Mouse (Mus musculus) midbrain, embryonic 12.5 days (tissue): Measurements from ENCODE around the gene S100b. TPM values are rescaled to one million over a fixed set of nuclear protein-coding genes. Genes with fewer than 3 reads are reported as not detected.

ENCODE experiments used
- ATAC-seq: fragments of 200-750 bp; cut with Nextera tagmentation; 2 replicates; pipeline ENCODE4 v1.8.0; 2017; ENCODE audit warnings: low read depth, moderate TSS enrichment, moderate library complexity; ENCODE audit not compliant: low FRiP score
- H3K27ac ChIP-seq: fragments of 300-500 bp; sonication (generic); replicated peaks from 2 replicates; pipeline ENCODE4 v1.5.1; 2016; ENCODE audit warnings: mild to moderate bottlenecking
- H3K27me3 ChIP-seq: fragments of 300-500 bp; sonication (generic); 2 replicates; pipeline ENCODE4 v1.6.1; 2016; ENCODE audit warnings: mild to moderate bottlenecking
- H3K36me3 ChIP-seq: fragments of 300-500 bp; sonication (generic); 2 replicates; pipeline ENCODE4 v1.6.1; 2016
- H3K4me1 ChIP-seq: fragments of 300-500 bp; sonication (generic); 2 replicates; pipeline ENCODE4 v1.6.1; 2016
- H3K4me2 ChIP-seq: fragments of 300-500 bp; sonication (generic); replicated peaks from 2 replicates; pipeline ENCODE4 v1.6.1; 2016; ENCODE audit warnings: mild to moderate bottlenecking, moderate library complexity
- H3K4me3 ChIP-seq: fragments of 300-500 bp; sonication (generic); 2 replicates; pipeline ENCODE4 v1.5.1; 2016; ENCODE audit warnings: mild to moderate bottlenecking
- H3K9ac ChIP-seq: fragments of 300-500 bp; sonication (generic); replicated peaks from 2 replicates; pipeline ENCODE4 v1.6.1; 2016; ENCODE audit warnings: mild to moderate bottlenecking, moderate library complexity
- H3K9me3 ChIP-seq: fragments of 300-500 bp; sonication (generic); 2 replicates; pipeline ENCODE4 v1.6.1; 2016; ENCODE audit warnings: mild to moderate bottlenecking
- WGBS: fragments of 180-500 bp; shearing (Covaris S2); methylation state at CpG from one replicate; pipeline ENCODE4 v1.1.7; 2016; 5-methylcytosine and 5-hydroxymethylcytosine counted together
- polyA plus RNA-seq: library from polyadenylated mRNA; unstranded; fragments of >200 nt; fragmentation: Nextera tagmentation; extraction: Ambion mirVana; gene quantifications from 2 replicates; pipeline ENCODE4 v1.2.1, GENCODE M21; 2016

The S100b gene
- 0.35 and 0.98 TPM in 2 replicates for polyA plus RNA-seq

GRCm38 (mm10) chr10:76253536-76253935 lies at the start of gene S100b:
Gene S100b, plus strand, starts transcription at chr10:76253853.
- H3K4me3 ChIP-seq, result no peak within 1 kb of the TSS
- no peak within 1 kb of the TSS for H3K4me2 ChIP-seq
- no peak for ATAC-seq
- no peaks in the 10 kb centered on the region for H3K9me3 ChIP-seq
- 75% methylated on average over 4 of the region's 4 CpGs for WGBS
- no peaks in the 10 kb centered on the region for H3K4me1 ChIP-seq
- H3K27ac ChIP-seq, result no peak within 1 kb of the TSS
- no peak within 1 kb of the TSS for H3K9ac ChIP-seq
- H3K27me3 ChIP-seq, result no peaks in the 10 kb centered on the region
- no peaks in the 10 kb centered on the region for H3K36me3 ChIP-seq

- Histone ChIP-seq H3K9ac (no peak overlapping the region), H3K4me2 (no peak overlapping the region), H3K27me3 (no peaks in the 10 kb centered on the region; the same call in 1 of the 2 replicates), H3K4me3 (no peak overlapping the region), H3K36me3 (peaks cover 52% of the 10 kb centered on the region), H3K27ac (no peak overlapping the region), H3K9me3 (no peaks in the 10 kb centered on the region), H3K4me1 (no peaks in the 10 kb centered on the region)
- 91% methylated on average over 13 of the region's 13 CpGs for WGBS
- ATAC-seq, result no peak
Observed at GRCm38 (mm10) chr10:76207262-76207796, 46.3 kb upstream of the S100b start.

GRCm38 (mm10) chr10:76209241-76209640 lies 44.4 kb upstream of the S100b start:
- Histone ChIP-seq H3K4me3 (no peak overlapping the region), H3K4me2 (no peak overlapping the region), H3K9me3 (peaks cover under 1% of the 10 kb centered on the region; the same call in 1 of the 2 replicates), H3K4me1 (no peaks in the 10 kb centered on the region), H3K36me3 (peaks cover 71% of the 10 kb centered on the region), H3K27me3 (no peaks in the 10 kb centered on the region), H3K9ac (no peak overlapping the region), H3K27ac (no peak overlapping the region)
- 90% methylated on average over 8 of the region's 8 CpGs for WGBS
- ATAC-seq, result no peak

DNA sequence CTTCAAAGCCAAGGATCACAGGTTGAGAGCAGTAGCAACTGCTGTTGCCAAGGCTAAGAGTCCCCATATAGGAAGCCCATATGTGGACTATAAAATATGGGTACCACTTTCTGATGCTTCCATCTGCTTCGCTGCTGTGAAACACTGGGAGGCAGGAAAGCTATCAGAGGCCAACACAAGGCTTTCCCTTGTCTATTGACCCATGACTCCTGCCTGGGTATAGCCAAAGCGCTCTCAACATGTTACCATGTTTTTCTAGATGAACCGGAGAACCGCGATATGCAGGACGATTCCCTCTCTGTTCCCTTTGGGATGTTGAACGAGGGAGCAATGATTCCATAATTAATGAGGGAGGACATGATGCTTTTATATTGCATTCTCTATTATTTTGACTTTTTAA lies 42.8 kb upstream of the S100b start:
- no peak overlapping the region for H3K4me2 ChIP-seq
- no peak overlapping the region for H3K27ac ChIP-seq
- no peak overlapping the region for H3K4me3 ChIP-seq
- peaks cover 87% of the 10 kb centered on the region for H3K36me3 ChIP-seq
- H3K9me3 ChIP-seq, result peaks cover 11% of the 10 kb centered on the region
- H3K4me1 ChIP-seq, result no peaks in the 10 kb centered on the region
- H3K27me3 ChIP-seq, result no peaks in the 10 kb centered on the region
- H3K9ac ChIP-seq, result no peak overlapping the region
- no peak for ATAC-seq
- WGBS, result 96% methylated on average over 7 of the region's 7 CpGs

DNA sequence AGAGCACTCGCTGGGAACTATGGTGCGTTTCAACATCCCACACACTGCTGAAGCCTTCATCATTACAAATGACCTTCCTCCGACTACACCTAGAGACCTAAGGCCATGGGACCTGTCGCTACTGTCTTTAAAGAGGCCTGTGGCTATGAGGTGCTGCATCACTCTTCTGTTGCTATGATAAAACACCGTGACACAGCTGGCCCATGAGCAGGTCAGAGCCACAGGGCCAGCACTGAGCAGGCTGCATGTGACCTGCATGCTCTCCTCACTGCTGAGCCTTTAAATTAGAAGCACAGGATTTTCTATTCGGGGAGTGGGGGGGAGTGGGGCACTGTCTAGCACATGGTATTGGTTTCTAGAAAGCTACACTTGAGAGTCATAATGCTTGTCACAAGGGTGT lies 41.5 kb upstream of the S100b start:
- Histone ChIP-seq H3K9me3 (peaks cover 11% of the 10 kb centered on the region), H3K27ac (no peak overlapping the region), H3K4me2 (no peak overlapping the region), H3K4me3 (no peak overlapping the region), H3K36me3 (peaks cover 87% of the 10 kb centered on the region), H3K4me1 (no peaks in the 10 kb centered on the region), H3K9ac (no peak overlapping the region), H3K27me3 (no peaks in the 10 kb centered on the region)
- no peak for ATAC-seq
- WGBS, result 95% methylated on average over 6 of the region's 6 CpGs

- no peaks in the 10 kb centered on the region for H3K27me3 ChIP-seq
- no peak overlapping the region for H3K9ac ChIP-seq
- peaks cover 85% of the 10 kb centered on the region for H3K36me3 ChIP-seq
- no peak overlapping the region for H3K4me3 ChIP-seq
- H3K4me2 ChIP-seq, result no peak overlapping the region
- WGBS, result 93% methylated on average over 4 of the region's 4 CpGs
- no peak overlapping the region for H3K27ac ChIP-seq
- ATAC-seq, result no peak
- H3K9me3 ChIP-seq, result peaks cover 11% of the 10 kb centered on the region
- no peaks in the 10 kb centered on the region for H3K4me1 ChIP-seq
Observed at GRCm38 (mm10) chr10:76214161-76214560, 39.5 kb upstream of the S100b start.

- ATAC-seq, result no peak
- Histone ChIP-seq H3K36me3 (peaks cover 98% of the 10 kb centered on the region), H3K4me1 (no peaks in the 10 kb centered on the region), H3K9me3 (peaks cover 11% of the 10 kb centered on the region), H3K27me3 (no peaks in the 10 kb centered on the region), H3K9ac (no peak overlapping the region), H3K4me3 (no peak overlapping the region), H3K27ac (no peak overlapping the region), H3K4me2 (no peak overlapping the region)
- WGBS, result 96% methylated on average over 17 of the region's 17 CpGs
Observed at GRCm38 (mm10) chr10:76217056-76217455, 36.6 kb upstream of the S100b start.

DNA sequence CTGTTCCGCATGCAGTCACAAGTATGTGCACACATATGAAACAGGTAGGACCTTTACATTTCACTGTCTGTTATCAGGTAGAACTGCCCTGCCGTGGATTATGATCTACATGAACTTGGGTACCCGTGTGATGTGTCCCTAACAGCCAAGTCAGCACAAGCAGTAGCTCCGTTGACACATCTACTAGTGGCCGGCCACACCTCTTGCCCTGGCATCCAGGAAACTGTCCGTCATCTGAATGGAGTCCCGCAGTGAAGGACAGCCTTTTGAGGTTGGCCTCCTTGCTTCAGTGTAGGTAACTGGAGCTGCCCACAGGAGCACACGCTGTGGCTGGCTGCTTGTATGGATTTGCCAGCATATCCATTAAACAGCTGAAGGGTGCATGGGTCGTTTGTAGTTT lies 35.4 kb upstream of the S100b start:
- Histone ChIP-seq H3K36me3 (peaks cover 98% of the 10 kb centered on the region), H3K4me1 (no peaks in the 10 kb centered on the region), H3K9ac (no peak overlapping the region), H3K27me3 (no peaks in the 10 kb centered on the region), H3K4me3 (no peak overlapping the region), H3K27ac (no peak overlapping the region), H3K4me2 (no peak overlapping the region), H3K9me3 (peaks cover 11% of the 10 kb centered on the region)
- ATAC-seq, result no peak
- WGBS, result 88% methylated on average over 9 of the region's 9 CpGs

DNA sequence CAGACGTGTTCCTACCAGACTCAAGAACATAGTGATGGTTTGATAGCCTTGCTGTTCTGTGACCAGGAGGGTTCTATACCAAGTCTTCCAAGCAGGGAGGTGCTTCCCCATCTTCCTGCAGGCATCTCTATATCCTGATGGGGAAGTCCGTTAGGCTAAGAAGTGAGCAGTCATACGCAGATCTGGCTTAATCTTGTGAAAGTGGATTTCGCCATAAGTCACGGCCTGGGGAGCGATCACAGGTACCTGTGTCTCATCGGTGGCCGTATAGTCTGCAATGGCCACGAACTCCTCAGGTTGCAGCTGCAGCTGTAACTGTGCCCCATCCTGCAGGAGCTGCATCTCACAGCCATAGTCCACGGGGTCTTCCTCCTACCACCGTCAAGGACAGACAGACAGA lies 27.7 kb upstream of the S100b start:
- no peak for ATAC-seq
- no peak overlapping the region for H3K9ac ChIP-seq
- H3K36me3 ChIP-seq, result peaks cover 54% of the 10 kb centered on the region
- H3K9me3 ChIP-seq, result no peaks in the 10 kb centered on the region
- no peak overlapping the region for H3K4me2 ChIP-seq
- no peak overlapping the region for H3K4me3 ChIP-seq
- WGBS, result 93% methylated on average over 11 of the region's 11 CpGs
- H3K27me3 ChIP-seq, result no peaks in the 10 kb centered on the region
- no peak overlapping the region for H3K27ac ChIP-seq
- no peaks in the 10 kb centered on the region for H3K4me1 ChIP-seq

DNA sequence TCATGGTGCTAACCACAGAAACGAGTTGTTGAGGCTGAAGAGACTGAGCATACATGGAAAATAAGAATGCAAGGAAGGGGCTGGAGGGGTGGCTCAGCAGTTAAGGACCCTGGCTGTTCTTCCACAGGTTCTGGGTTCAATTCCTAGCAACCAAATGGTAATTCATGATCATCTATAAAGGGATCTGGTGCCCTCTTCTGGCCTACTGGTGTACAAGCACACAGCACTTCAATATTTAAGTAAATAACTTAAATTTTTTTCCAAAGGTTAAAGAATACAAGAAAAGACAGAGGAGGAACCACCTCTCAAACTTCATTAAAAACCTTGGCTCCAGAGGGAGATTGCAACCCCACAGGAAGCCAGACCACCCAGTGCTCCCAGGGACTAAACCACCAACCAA lies 24.0 kb upstream of the S100b start:
- peaks cover 18% of the 10 kb centered on the region for H3K36me3 ChIP-seq
- no peak overlapping the region for H3K4me2 ChIP-seq
- no peaks in the 10 kb centered on the region for H3K9me3 ChIP-seq
- no peak overlapping the region for H3K9ac ChIP-seq
- no peak for ATAC-seq
- H3K4me3 ChIP-seq, result no peak overlapping the region
- H3K27ac ChIP-seq, result no peak overlapping the region
- H3K27me3 ChIP-seq, result no peaks in the 10 kb centered on the region
- H3K4me1 ChIP-seq, result no peaks in the 10 kb centered on the region
- 91% methylated on average over 1 of the region's 1 CpGs for WGBS

DNA sequence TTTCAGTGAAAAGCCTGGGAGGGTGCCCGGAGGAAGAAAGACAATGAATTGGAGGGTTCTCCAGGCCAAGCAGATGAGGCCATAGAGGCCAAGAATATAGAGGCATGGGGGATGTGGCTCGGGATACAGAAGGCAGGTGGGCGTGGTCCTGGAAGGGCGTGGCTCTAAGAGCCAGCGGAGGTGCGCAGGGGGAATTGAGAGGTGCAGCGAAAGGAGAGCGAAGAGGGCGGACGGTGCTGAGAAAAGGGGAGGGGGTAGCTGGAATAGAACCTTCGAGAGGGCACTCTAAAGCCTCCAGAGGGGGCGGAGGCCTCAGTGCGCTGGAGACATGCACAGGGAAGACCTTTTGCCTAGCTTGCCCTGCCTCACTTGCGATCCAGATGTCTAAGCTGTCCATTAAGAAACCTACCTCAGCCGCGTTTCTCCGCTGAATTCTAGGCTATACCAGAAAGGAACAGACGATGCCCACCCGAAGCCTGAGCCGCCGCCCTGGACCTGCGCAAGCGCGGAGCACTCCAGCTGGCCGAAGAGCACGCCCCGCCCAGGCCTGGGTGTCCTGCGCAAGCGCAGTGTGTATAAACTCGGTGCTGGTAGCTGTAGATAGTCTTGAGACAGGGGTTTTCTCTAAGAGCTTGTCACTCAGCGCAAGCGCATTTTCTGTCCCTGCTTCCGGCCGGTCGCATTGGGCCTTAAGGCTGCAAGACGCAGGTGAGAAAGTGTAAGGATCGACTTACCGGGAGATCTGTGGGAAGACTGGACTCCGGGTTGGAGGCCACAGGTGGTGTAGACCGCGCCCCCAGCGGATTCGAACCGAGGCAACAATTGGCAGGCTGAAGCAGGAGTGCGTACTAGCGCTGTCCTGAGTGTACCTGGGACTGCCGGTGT lies 16.1 kb upstream of the S100b start, which contains the start of gene Prmt2:
TSS of gene Prmt2 (minus strand) at position 525 of the 885 bp plus-strand sequence.
- under 1% methylated on average over 46 of the region's 47 CpGs for WGBS
- Histone ChIP-seq H3K4me3 (peak within 1 kb of the TSS; percentile 65), H3K9ac (peak within 1 kb of the TSS; percentile 68), H3K27me3 (peaks cover 12% of the 10 kb centered on the region; the same call in 1 of the 2 replicates), H3K9me3 (no peaks in the 10 kb centered on the region), H3K4me1 (peaks cover 20% of the 10 kb centered on the region), H3K4me2 (peak within 1 kb of the TSS; percentile 84), H3K27ac (peak within 1 kb of the TSS; percentile 95), H3K36me3 (no peaks in the 10 kb centered on the region)
- peak; percentile 99 for ATAC-seq

DNA sequence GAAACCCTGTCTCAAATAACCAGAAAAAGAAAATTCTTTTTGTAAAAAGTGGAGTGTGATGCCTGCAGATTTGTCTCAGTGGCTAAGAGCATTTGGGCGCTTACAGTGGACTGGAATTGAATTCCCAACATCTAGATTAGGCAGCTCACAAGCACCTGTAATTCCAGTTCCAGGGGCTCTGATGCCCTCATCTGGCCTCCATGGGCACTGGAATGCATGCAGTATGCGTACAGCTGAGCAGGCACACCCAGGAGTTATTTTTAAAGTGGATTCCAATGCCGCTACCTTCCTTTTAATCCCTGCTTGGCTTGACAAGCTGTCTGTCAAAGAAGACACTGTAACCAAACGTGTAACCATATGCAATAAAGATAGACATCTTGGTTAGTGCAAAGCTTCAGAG lies 14.3 kb upstream of the S100b start:
- ATAC-seq, result no peak
- Histone ChIP-seq H3K4me3 (no peak overlapping the region), H3K27me3 (peaks cover 12% of the 10 kb centered on the region; the same call in 1 of the 2 replicates), H3K9me3 (no peaks in the 10 kb centered on the region), H3K27ac (no peak overlapping the region), H3K36me3 (no peaks in the 10 kb centered on the region), H3K4me2 (no peak overlapping the region), H3K9ac (no peak overlapping the region), H3K4me1 (peaks cover 20% of the 10 kb centered on the region)
- 74% methylated on average over 4 of the region's 4 CpGs for WGBS
